Mouse (Mus musculus) liver, embryonic 13.5 days (tissue): ENCODE results near the gene Ano3. TPM values are rescaled to one million over a fixed set of nuclear protein-coding genes. Genes with fewer than 3 reads are reported as not detected.
"Not testable (repeated sequence)": the region's sequence is repeated elsewhere in the genome, so short reads cannot be mapped to it uniquely, and the experiment has no call there.

Experiments used
- ATAC-seq: fragments of 200-750 bp; cut with Nextera tagmentation; 2 replicates; pipeline ENCODE4 v1.8.0; 2017; ENCODE audit warnings: low read depth, mild to moderate bottlenecking, moderate number of reproducible peaks, moderate library complexity
- DNase-seq: peaks from one replicate; pipeline ENCODE4 v3.0.0; 2022
- H3K27ac ChIP-seq: fragments of 300-500 bp; sonication (generic); 2 replicates; pipeline ENCODE4 v1.5.1; 2015; ENCODE audit warnings: moderate library complexity, mild to moderate bottlenecking, inconsistent platforms
- H3K27me3 ChIP-seq: fragments of 300-500 bp; sonication (generic); 2 replicates; pipeline ENCODE4 v1.6.1; 2015; ENCODE audit warnings: mild to moderate bottlenecking, inconsistent platforms
- H3K36me3 ChIP-seq: fragments of 300-500 bp; sonication (generic); 2 replicates; pipeline ENCODE4 v1.6.1; 2015; ENCODE audit warnings: mild to moderate bottlenecking, inconsistent platforms
- H3K4me1 ChIP-seq: fragments of 300-500 bp; sonication (generic); replicated peaks from 2 replicates; pipeline ENCODE4 v1.6.1; 2015; ENCODE audit warnings: inconsistent platforms
- H3K4me2 ChIP-seq: fragments of 300-500 bp; sonication (generic); 2 replicates; pipeline ENCODE4 v1.6.1; 2015; ENCODE audit warnings: inconsistent platforms, mild to moderate bottlenecking, moderate library complexity
- H3K4me3 ChIP-seq: fragments of 300-500 bp; sonication (generic); replicated peaks from 2 replicates; pipeline ENCODE4 v1.5.1; 2015; ENCODE audit warnings: mild to moderate bottlenecking, inconsistent platforms
- H3K9ac ChIP-seq: fragments of 300-500 bp; sonication (generic); 2 replicates; pipeline ENCODE4 v1.6.1; 2015; ENCODE audit warnings: mild to moderate bottlenecking, inconsistent platforms
- H3K9me3 ChIP-seq: fragments of 300-500 bp; sonication (generic); replicated peaks from 2 replicates; pipeline ENCODE4 v1.6.1; 2016; ENCODE audit warnings: inconsistent platforms
- WGBS: fragments of 180-500 bp; shearing (Covaris S2); methylation state at CpG from one replicate; pipeline ENCODE4 v1.1.7; 2015; ENCODE audit not compliant: insufficient replicate concordance; 5-methylcytosine and 5-hydroxymethylcytosine counted together
- polyA plus RNA-seq: library from polyadenylated mRNA; unstranded; fragments of >200 nt; fragmentation: Nextera tagmentation; extraction: Ambion mirVana; gene quantifications from 2 replicates; pipeline ENCODE4 v1.2.1, GENCODE M21; 2015

Gene Ano3
- polyA plus RNA-seq: 0.05 TPM in 1 of 2 replicates, not detected in the other

- H3K4me1 ChIP-seq, ATAC-seq, H3K9ac ChIP-seq, DNase-seq, H3K9me3 ChIP-seq, H3K4me3 ChIP-seq, H3K27me3 ChIP-seq, H3K27ac ChIP-seq, H3K36me3 ChIP-seq: not testable (repeated sequence)
- H3K4me2 ChIP-seq: peak within 1 kb of the TSS; percentile 19
These were observed at the start of gene Ano3 for GRCm38 (mm10) chr2:110950823-110951222. Ano3 (minus strand) TSS chr2:110950923.

- WGBS: 60% methylated on average over 1 of the region's 1 CpGs
- Histone ChIP-seq H3K9me3 (no peaks in the 10 kb centered on the region), H3K27me3 (no peaks in the 10 kb centered on the region), H3K4me2 (no peak overlapping the region), H3K4me3 (no peak overlapping the region), H3K27ac (no peak overlapping the region), H3K4me1 (no peaks in the 10 kb centered on the region), H3K36me3 (no peaks in the 10 kb centered on the region), H3K9ac (no peak overlapping the region)
- no peak for ATAC-seq
- DNase-seq: no peak
These were observed 39.3 kb upstream of the Ano3 start for GRCm38 (mm10) chr2:110990071-110990470.

- Histone ChIP-seq H3K27ac (no peak overlapping the region), H3K4me2 (no peak overlapping the region), H3K4me1 (no peaks in the 10 kb centered on the region), H3K9me3 (no peaks in the 10 kb centered on the region), H3K9ac (no peak overlapping the region), H3K36me3 (no peaks in the 10 kb centered on the region), H3K4me3 (no peak overlapping the region), H3K27me3 (no peaks in the 10 kb centered on the region)
- 72% methylated on average over 4 of the region's 4 CpGs for WGBS
- ATAC-seq: no peak
- DNase-seq: no peak
These were observed 38.8 kb upstream of the Ano3 start for GRCm38 (mm10) chr2:110989539-110989938.

- no peak overlapping the region for H3K4me2 ChIP-seq
- no peaks in the 10 kb centered on the region for H3K27me3 ChIP-seq
- no peaks in the 10 kb centered on the region for H3K36me3 ChIP-seq
- no peaks in the 10 kb centered on the region for H3K9me3 ChIP-seq
- H3K9ac ChIP-seq: no peak overlapping the region
- DNase-seq (no peak), ATAC-seq (no peak)
- H3K27ac ChIP-seq: no peak overlapping the region
- H3K4me3 ChIP-seq: no peak overlapping the region
- no peaks in the 10 kb centered on the region for H3K4me1 ChIP-seq
- 68% methylated on average over 2 of the region's 2 CpGs for WGBS
These were observed 35.1 kb upstream of the Ano3 start for GRCm38 (mm10) chr2:110985853-110986271.

GRCm38 (mm10) chr2:110981733-110982132, 31.0 kb upstream of the Ano3 start:
- 10% methylated on average over 1 of the region's 1 CpGs for WGBS
- no peaks in the 10 kb centered on the region for H3K27me3 ChIP-seq
- no peak overlapping the region for H3K9ac ChIP-seq
- no peak overlapping the region for H3K4me3 ChIP-seq
- no peaks in the 10 kb centered on the region for H3K36me3 ChIP-seq
- ATAC-seq (no peak), DNase-seq (no peak)
- no peak overlapping the region for H3K4me2 ChIP-seq
- H3K27ac ChIP-seq: no peak overlapping the region
- H3K4me1 ChIP-seq: no peaks in the 10 kb centered on the region
- H3K9me3 ChIP-seq: no peaks in the 10 kb centered on the region

- Histone ChIP-seq H3K4me1 (no peaks in the 10 kb centered on the region), H3K4me3 (no peak overlapping the region), H3K36me3 (no peaks in the 10 kb centered on the region), H3K27ac (no peak overlapping the region), H3K9me3 (no peaks in the 10 kb centered on the region), H3K9ac (no peak overlapping the region), H3K4me2 (no peak overlapping the region), H3K27me3 (no peaks in the 10 kb centered on the region)
- 57% methylated on average over 2 of the region's 2 CpGs for WGBS
- no peak for DNase-seq
- no peak for ATAC-seq
These were observed 28.9 kb upstream of the Ano3 start for GRCm38 (mm10) chr2:110979610-110980009.

GRCm38 (mm10) chr2:110976871-110977270, 26.1 kb upstream of the Ano3 start:
- no peak overlapping the region for H3K27ac ChIP-seq
- H3K9me3 ChIP-seq: no peaks in the 10 kb centered on the region
- no peak overlapping the region for H3K4me2 ChIP-seq
- no peaks in the 10 kb centered on the region for H3K36me3 ChIP-seq
- ATAC-seq (no peak), DNase-seq (no peak)
- WGBS: 52% methylated on average over 2 of the region's 2 CpGs
- H3K4me3 ChIP-seq: no peak overlapping the region
- H3K9ac ChIP-seq: no peak overlapping the region
- H3K27me3 ChIP-seq: no peaks in the 10 kb centered on the region
- H3K4me1 ChIP-seq: no peaks in the 10 kb centered on the region

- H3K4me3 ChIP-seq: no peak overlapping the region
- no peak for DNase-seq
- H3K27me3 ChIP-seq: no peaks in the 10 kb centered on the region
- no peak overlapping the region for H3K27ac ChIP-seq
- WGBS: 61% methylated on average over 2 of the region's 2 CpGs
- no peak overlapping the region for H3K9ac ChIP-seq
- no peaks in the 10 kb centered on the region for H3K4me1 ChIP-seq
- no peaks in the 10 kb centered on the region for H3K9me3 ChIP-seq
- ATAC-seq: no peak
- no peaks in the 10 kb centered on the region for H3K36me3 ChIP-seq
- H3K4me2 ChIP-seq: no peak overlapping the region
These were observed 19.4 kb upstream of the Ano3 start for GRCm38 (mm10) chr2:110970158-110970557.

GRCm38 (mm10) chr2:110965398-110965797, 14.7 kb upstream of the Ano3 start:
- no peak overlapping the region for H3K9ac ChIP-seq
- no peak for ATAC-seq
- no peaks in the 10 kb centered on the region for H3K9me3 ChIP-seq
- no peak overlapping the region for H3K4me2 ChIP-seq
- H3K36me3 ChIP-seq: no peaks in the 10 kb centered on the region
- H3K27me3 ChIP-seq: no peaks in the 10 kb centered on the region
- 61% methylated on average over 3 of the region's 3 CpGs for WGBS
- H3K4me3 ChIP-seq: no peak overlapping the region
- H3K27ac ChIP-seq: no peak overlapping the region
- H3K4me1 ChIP-seq: no peaks in the 10 kb centered on the region
- DNase-seq: no peak

- no peak for ATAC-seq
- no peak overlapping the region for H3K27ac ChIP-seq
- no peaks in the 10 kb centered on the region for H3K9me3 ChIP-seq
- no peak overlapping the region; the same call in 1 of the 2 replicates for H3K4me2 ChIP-seq
- no peak for DNase-seq
- no peaks in the 10 kb centered on the region for H3K36me3 ChIP-seq
- H3K4me1 ChIP-seq: no peaks in the 10 kb centered on the region
- no peak overlapping the region; the same call in 1 of the 2 replicates for H3K4me3 ChIP-seq
- H3K27me3 ChIP-seq: no peaks in the 10 kb centered on the region
- 54% methylated on average over 3 of the region's 3 CpGs for WGBS
- H3K9ac ChIP-seq: no peak overlapping the region
These were observed 305 bp downstream of the Ano3 start for GRCm38 (mm10) chr2:110950432-110950803.

- ATAC-seq (peak; percentile 58; the same call in 1 of the 2 replicates), DNase-seq (no peak)
- Histone ChIP-seq H3K27ac (no peak overlapping the region), H3K9me3 (no peaks in the 10 kb centered on the region), H3K36me3 (no peaks in the 10 kb centered on the region), H3K27me3 (no peaks in the 10 kb centered on the region), H3K4me2 (peak overlapping the region; percentile 19), H3K4me3 (no peak overlapping the region; the same call in 1 of the 2 replicates), H3K9ac (no peak overlapping the region), H3K4me1 (no peaks in the 10 kb centered on the region)
- WGBS: 13% methylated on average over 20 of the region's 20 CpGs
These were observed 868 bp downstream of the Ano3 start for GRCm38 (mm10) chr2:110949679-110950431.

- Histone ChIP-seq H3K9ac (no peak overlapping the region), H3K27me3 (no peaks in the 10 kb centered on the region), H3K36me3 (no peaks in the 10 kb centered on the region), H3K4me3 (no peak overlapping the region), H3K4me2 (no peak overlapping the region), H3K27ac (no peak overlapping the region), H3K9me3 (no peaks in the 10 kb centered on the region), H3K4me1 (no peaks in the 10 kb centered on the region)
- ATAC-seq (no peak), DNase-seq (no peak)
- WGBS: 36% methylated on average over 1 of the region's 1 CpGs
These were observed 5.6 kb downstream of the Ano3 start for GRCm38 (mm10) chr2:110945171-110945570.
